Mouse (Mus musculus) MEL (cell line): ENCODE results near the gene Tln2. TPM values are rescaled to one million over a fixed set of nuclear protein-coding genes. Genes with fewer than 3 reads are reported as not detected.

Source experiments
- DNase-seq: peaks from one replicate; pipeline ENCODE4 v3.0.0; 2011; ENCODE audit warnings: low read depth, low spot score
- H3K27ac ChIP-seq: 2 replicates; pipeline ENCODE4 v1.5.1; 2012; ENCODE audit warnings: low read depth, mild to moderate bottlenecking, control low read depth, low read length, moderate library complexity; ENCODE audit not compliant: control insufficient read depth
- H3K27me3 ChIP-seq, 2 experiments: fragments of 150-350 bp in 1 of 2; sonication (generic) in 1 of 2; 2 replicates each; pipeline ENCODE4 v1.6.1; 2012; ENCODE audit warnings: low read length in 2 of 2, mild to moderate bottlenecking in 2 of 2, improper control_type of control experiment in 1 of 2, moderate library complexity in 1 of 2; ENCODE audit not compliant: insufficient read depth in 2 of 2, control insufficient read depth in 1 of 2
- H3K36me3 ChIP-seq, 2 experiments: 2 replicates each; pipeline ENCODE4 v1.6.1; 2012 to 2014; ENCODE audit warnings: low read length in 2 of 2, improper control_type of control experiment in 1 of 2, inconsistent platforms in 1 of 2, mild to moderate bottlenecking in 1 of 2; ENCODE audit not compliant: insufficient read depth in 2 of 2, control insufficient read depth in 1 of 2
- H3K4me1 ChIP-seq, 2 experiments: fragments of 150-350 bp in 1 of 2; sonication (generic) in 1 of 2; 2 replicates each; pipeline ENCODE4 v1.6.1; 2012; ENCODE audit warnings: low read length in 2 of 2, improper control_type of control experiment in 1 of 2, mild to moderate bottlenecking in 1 of 2; ENCODE audit not compliant: insufficient read depth in 2 of 2, control insufficient read depth in 1 of 2
- H3K4me3 ChIP-seq, 2 experiments: fragments of 150-350 bp in 1 of 2; sonication (generic) in 1 of 2; 2 replicates each; pipeline ENCODE4 v1.5.1; 2012; ENCODE audit warnings: low read depth in 2 of 2, low read length in 2 of 2, mild to moderate bottlenecking in 2 of 2, moderate library complexity in 2 of 2, control low read depth in 1 of 2, improper control_type of control experiment in 1 of 2; ENCODE audit not compliant: control insufficient read depth in 1 of 2, insufficient read depth in 1 of 2
- H3K79me2 ChIP-seq: 2 replicates; pipeline ENCODE4 v1.6.1; 2012; ENCODE audit warnings: mild to moderate bottlenecking, low read length, moderate library complexity; ENCODE audit not compliant: control insufficient read depth, poor library complexity, insufficient read depth
- H3K9ac ChIP-seq: 2 replicates; pipeline ENCODE4 v1.6.1; 2012; ENCODE audit warnings: low read depth, mild to moderate bottlenecking, control low read depth, low read length, moderate library complexity; ENCODE audit not compliant: control insufficient read depth, poor library complexity, severe bottlenecking
- H3K9me3 ChIP-seq: fragments of 150-350 bp; sonication (generic); replicated peaks from 2 replicates; pipeline ENCODE4 v1.6.1; 2012; ENCODE audit warnings: mild to moderate bottlenecking, low read length, improper control_type of control experiment, moderate library complexity; ENCODE audit not compliant: insufficient read depth
- CHD1 ChIP-seq: IDR thresholded peaks from 2 replicates; pipeline ENCODE4 v1.6.1; 2012; ENCODE audit warnings: low read depth, mild to moderate bottlenecking, inconsistent platforms, low read length, improper control_type of control experiment
- CHD2 ChIP-seq: IDR thresholded peaks from 2 replicates; pipeline ENCODE4 v1.6.1; 2011; ENCODE audit warnings: low read length, improper control_type of control experiment
- CTCF ChIP-seq, 3 experiments: IDR thresholded peaks in 2 of 3; conservative IDR thresholded peaks in 1 of 3; 2 replicates each; pipeline ENCODE4 v1.5.1; 2011 to 2012; ENCODE audit warnings: low read length in 3 of 3, low read depth in 2 of 3, mild to moderate bottlenecking in 2 of 3, improper control_type of control experiment in 1 of 3, inconsistent platforms in 1 of 3, mixed read lengths in 1 of 3, moderate library complexity in 1 of 3; ENCODE audit not compliant: control insufficient read depth in 1 of 3, insufficient read depth in 1 of 3, poor library complexity in 1 of 3, severe bottlenecking in 1 of 3
- GABPA ChIP-seq: IDR thresholded peaks from 2 replicates; pipeline ENCODE4 v1.6.1; 2012; ENCODE audit warnings: low read depth, mild to moderate bottlenecking, inconsistent platforms, low read length, improper control_type of control experiment, moderate library complexity
- GATA1 ChIP-seq: IDR thresholded peaks from 2 replicates; pipeline ENCODE4 v1.6.1; 2011; ENCODE audit warnings: low read depth, low read length, improper control_type of control experiment
- JUND ChIP-seq: IDR thresholded peaks from 2 replicates; pipeline ENCODE4 v1.6.1; 2011; ENCODE audit warnings: low read depth, mild to moderate bottlenecking, improper control_type of control experiment, low read length
- KAT2A ChIP-seq: conservative IDR thresholded peaks from 2 replicates; pipeline ENCODE4 v1.6.1; 2012; ENCODE audit warnings: low read depth, low read length, improper control_type of control experiment, inconsistent platforms
- MAFK ChIP-seq: IDR thresholded peaks from 2 replicates; pipeline ENCODE4 v1.6.1; 2011; ENCODE audit warnings: low read depth, mild to moderate bottlenecking, low read length, improper control_type of control experiment, borderline replicate concordance
- NRF1 ChIP-seq: IDR thresholded peaks from 2 replicates; pipeline ENCODE4 v1.6.1; 2014; ENCODE audit warnings: low read depth, mild to moderate bottlenecking, inconsistent platforms, low read length, improper control_type of control experiment, moderate library complexity; ENCODE audit not compliant: poor library complexity, insufficient read depth, severe bottlenecking
- POLR2A ChIP-seq, 2 experiments: IDR thresholded peaks; 2 replicates each; pipeline ENCODE4 v1.6.1; 2011 to 2012; ENCODE audit warnings: low read length in 2 of 2, mild to moderate bottlenecking in 2 of 2, control low read depth in 1 of 2, improper control_type of control experiment in 1 of 2, low read depth in 1 of 2, moderate library complexity in 1 of 2; ENCODE audit not compliant: control insufficient read depth in 1 of 2, insufficient read depth in 1 of 2, poor library complexity in 1 of 2
- POLR2AphosphoS2 ChIP-seq: IDR thresholded peaks from 2 replicates; pipeline ENCODE4 v1.6.1; 2011; ENCODE audit warnings: low read length, improper control_type of control experiment
- RCOR1 ChIP-seq: IDR thresholded peaks from 2 replicates; pipeline ENCODE4 v1.6.1; 2012; ENCODE audit warnings: low read depth, mild to moderate bottlenecking, inconsistent platforms, low read length, improper control_type of control experiment
- SMC3 ChIP-seq: IDR thresholded peaks from 2 replicates; pipeline ENCODE4 v1.6.1; 2011; ENCODE audit warnings: low read depth, low read length, improper control_type of control experiment
- TCF12 ChIP-seq: IDR thresholded peaks from 2 replicates; pipeline ENCODE4 v1.6.1; 2014; ENCODE audit warnings: low read depth, mild to moderate bottlenecking, inconsistent platforms, low read length, improper control_type of control experiment, moderate library complexity
- USF1 ChIP-seq: IDR thresholded peaks from 2 replicates; pipeline ENCODE4 v1.6.1; 2014; ENCODE audit warnings: low read depth, mild to moderate bottlenecking, inconsistent platforms, low read length, improper control_type of control experiment, moderate library complexity
- ZC3H11A ChIP-seq: IDR thresholded peaks from 2 replicates; pipeline ENCODE4 v1.6.1; 2012; ENCODE audit warnings: low read depth, mild to moderate bottlenecking, inconsistent platforms, low read length, improper control_type of control experiment
- ZMIZ1 ChIP-seq: IDR thresholded peaks from 2 replicates; pipeline ENCODE4 v1.6.1; 2012; ENCODE audit warnings: low read depth, mild to moderate bottlenecking, inconsistent platforms, low read length, improper control_type of control experiment, moderate library complexity
- polyA plus RNA-seq, 2 experiments: library from polyadenylated mRNA; stranded (reverse) in 1 of 2; unstranded in 1 of 2; fragments of >175 nt in 1 of 2; fragments of >200 nt in 1 of 2; gene quantifications; 2 replicates each; pipeline versions ENCODE4 v1.2.1 to v1.2.4; 2012; ENCODE audit warnings: low replicate concordance in 2 of 2, low read depth in 1 of 2; ENCODE audit not compliant: insufficient read length in 2 of 2, insufficient read depth in 1 of 2, missing spikeins in 1 of 2
- total RNA-seq: library from RNA; depleted of rRNA; stranded (reverse); fragments of 300-350 nt; gene quantifications from 2 replicates; pipeline ENCODE4 v1.2.3, GENCODE M21; 2012

The Tln2 gene
- total and polyA plus RNA-seq, 3 experiments, result not detected

DNA sequence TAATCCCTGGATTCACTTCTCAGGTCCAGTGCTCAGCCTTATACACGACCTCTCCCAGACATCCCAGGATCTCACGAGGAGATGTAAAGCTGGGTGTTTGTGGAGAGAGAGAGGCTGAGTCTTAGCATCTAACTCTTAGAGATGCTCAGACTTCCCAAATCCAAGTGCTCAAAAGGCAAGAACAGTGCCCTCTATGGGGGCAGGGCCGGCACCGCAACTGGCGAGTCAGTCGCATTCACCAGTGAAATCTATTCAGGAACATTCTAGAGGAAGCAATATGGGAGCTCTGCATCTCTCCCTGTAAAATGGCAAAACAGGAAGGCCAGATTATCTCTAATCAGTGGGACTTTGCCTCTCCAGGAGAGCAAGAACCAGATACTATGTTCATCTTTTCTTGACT lies 159.9 kb downstream of the Tln2 start:
- Histone ChIP-seq H3K27me3 (no peaks in the 10 kb centered on the region), H3K4me1 (no peaks in the 10 kb centered on the region), H3K36me3 (no peaks in the 10 kb centered on the region), H3K27ac (no peak overlapping the region), H3K4me3 (no peak overlapping the region), H3K9ac (no peak overlapping the region), H3K9me3 (no peaks in the 10 kb centered on the region), H3K79me2 (no peaks in the 10 kb centered on the region)
- DNase-seq, result no peak
- TF ChIP-seq POLR2A (IDR thresholded peaks at IDR 0.05; ENCODE audit: control insufficient read depth in 1 of 2, insufficient read depth in 1 of 2, low read depth in 1 of 2, low read length in 2 of 2, poor library complexity in 1 of 2), result no peak

DNA sequence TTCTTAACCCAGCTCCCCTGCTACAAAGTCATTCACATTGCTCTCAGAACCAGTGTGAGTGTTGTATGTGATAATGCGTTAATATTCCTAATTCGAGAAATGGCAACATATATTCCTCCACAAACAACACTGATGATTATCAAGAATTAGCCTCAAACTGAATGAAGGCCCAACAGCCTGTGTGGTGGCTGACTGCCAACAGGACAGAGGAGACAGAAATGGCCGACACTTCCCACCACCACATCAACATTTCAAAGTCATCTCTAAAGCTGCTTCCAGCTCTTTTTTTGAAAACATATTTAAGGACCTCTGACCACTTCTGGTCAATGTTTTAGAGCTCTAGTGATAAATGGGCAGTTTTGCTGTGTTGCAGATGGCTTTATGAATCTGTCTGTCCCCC lies 161.7 kb downstream of the Tln2 start:
- no peaks in the 10 kb centered on the region for H3K27me3 ChIP-seq
- no peak for DNase-seq
- H3K79me2 ChIP-seq, result no peaks in the 10 kb centered on the region
- H3K9ac ChIP-seq, result no peak overlapping the region
- no peak overlapping the region for H3K27ac ChIP-seq
- H3K4me3 ChIP-seq, result no peak overlapping the region
- no peaks in the 10 kb centered on the region for H3K36me3 ChIP-seq
- no peaks in the 10 kb centered on the region for H3K9me3 ChIP-seq
- TF ChIP-seq RCOR1 (no peak), GABPA (no peak), GATA1 (no peak), NRF1 (no peak), TCF12 (no peak), KAT2A (no peak), SMC3 (no peak), CHD1 (no peak), POLR2AphosphoS2 (no peak), MAFK (no peak), ZC3H11A (no peak), ZMIZ1 (no peak), CHD2 (no peak), CTCF (IDR thresholded peaks at IDR 0.05 in 2 of 3, conservative IDR thresholded peaks at IDR 0.05 in 1 of 3; ENCODE audit: control insufficient read depth in 1 of 3, insufficient read depth in 1 of 3, low read depth in 2 of 3, low read length in 3 of 3, poor library complexity in 1 of 3, severe bottlenecking in 1 of 3) (no peak), USF1 (no peak), JUND (no peak)
- no peaks in the 10 kb centered on the region for H3K4me1 ChIP-seq

DNA sequence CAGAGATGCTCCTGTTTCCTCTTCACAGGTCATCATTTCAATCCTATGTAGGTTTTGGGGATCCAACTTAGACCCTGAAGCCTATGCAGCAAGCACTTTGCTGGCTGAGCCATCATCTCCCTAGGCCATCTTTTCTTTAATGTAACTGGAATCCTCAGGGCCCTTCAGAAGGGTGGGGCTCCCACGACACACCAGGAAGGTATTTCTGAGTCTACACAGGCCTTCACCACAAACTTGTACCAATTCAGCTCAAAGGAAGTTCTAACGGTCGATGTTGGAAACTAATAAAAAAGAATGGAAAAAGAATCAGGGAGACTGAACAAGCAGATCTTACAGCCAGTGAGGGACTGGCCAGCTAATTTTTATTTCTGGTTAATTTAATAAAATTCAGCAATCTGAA lies 163.1 kb downstream of the Tln2 start:
- no peak for DNase-seq
- TF ChIP-seq MAFK, result no peak
- H3K36me3 ChIP-seq, result no peaks in the 10 kb centered on the region
- no peaks in the 10 kb centered on the region for H3K4me1 ChIP-seq
- no peak overlapping the region for H3K27ac ChIP-seq
- H3K79me2 ChIP-seq, result no peaks in the 10 kb centered on the region
- H3K4me3 ChIP-seq, result no peak overlapping the region
- no peaks in the 10 kb centered on the region for H3K9me3 ChIP-seq
- no peak overlapping the region for H3K9ac ChIP-seq
- H3K27me3 ChIP-seq, result no peaks in the 10 kb centered on the region
